Mouse (Mus musculus) megakaryocyte, embryonic 14.5 days (primary cell): ENCODE measurements around the gene Bcl2l13. TPM values are rescaled to one million over a fixed set of nuclear protein-coding genes. Genes with fewer than 3 reads are reported as not detected.

Source experiments
- H3K27me3 ChIP-seq: replicated peaks from 2 replicates; pipeline ENCODE3; 2012; ENCODE audit warnings: inconsistent platforms
- H3K36me3 ChIP-seq: replicated peaks from 2 replicates; pipeline ENCODE3; 2012; ENCODE audit warnings: low read length, inconsistent platforms, mixed read lengths
- H3K4me1 ChIP-seq: 2 replicates; pipeline ENCODE4 v1.6.1; 2012; ENCODE audit warnings: inconsistent platforms
- H3K4me3 ChIP-seq: replicated peaks from 2 replicates; pipeline ENCODE3; 2012; ENCODE audit warnings: moderate library complexity, mild to moderate bottlenecking, inconsistent platforms
- H3K9me3 ChIP-seq: 2 replicates; pipeline ENCODE4 v1.6.1; 2012; ENCODE audit warnings: inconsistent platforms
- FLI1 ChIP-seq: IDR thresholded peaks from 2 replicates; pipeline ENCODE4 v1.6.1; 2012; ENCODE audit warnings: low read length, inconsistent platforms, mixed read lengths
- GATA1 ChIP-seq: IDR thresholded peaks from 3 replicates; pipeline ENCODE4 v1.6.1; 2012; ENCODE audit warnings: mixed read lengths, low read length, inconsistent platforms, borderline replicate concordance
- polyA plus RNA-seq: library from polyadenylated mRNA; stranded (reverse); fragments of >175 nt; gene quantifications from 2 replicates; pipeline ENCODE4 v1.2.3, GENCODE M21; 2012; ENCODE audit warnings: low replicate concordance; ENCODE audit not compliant: insufficient read depth

Gene Bcl2l13
- polyA plus RNA-seq, 1 experiment, result 34.6 TPM

DNA sequence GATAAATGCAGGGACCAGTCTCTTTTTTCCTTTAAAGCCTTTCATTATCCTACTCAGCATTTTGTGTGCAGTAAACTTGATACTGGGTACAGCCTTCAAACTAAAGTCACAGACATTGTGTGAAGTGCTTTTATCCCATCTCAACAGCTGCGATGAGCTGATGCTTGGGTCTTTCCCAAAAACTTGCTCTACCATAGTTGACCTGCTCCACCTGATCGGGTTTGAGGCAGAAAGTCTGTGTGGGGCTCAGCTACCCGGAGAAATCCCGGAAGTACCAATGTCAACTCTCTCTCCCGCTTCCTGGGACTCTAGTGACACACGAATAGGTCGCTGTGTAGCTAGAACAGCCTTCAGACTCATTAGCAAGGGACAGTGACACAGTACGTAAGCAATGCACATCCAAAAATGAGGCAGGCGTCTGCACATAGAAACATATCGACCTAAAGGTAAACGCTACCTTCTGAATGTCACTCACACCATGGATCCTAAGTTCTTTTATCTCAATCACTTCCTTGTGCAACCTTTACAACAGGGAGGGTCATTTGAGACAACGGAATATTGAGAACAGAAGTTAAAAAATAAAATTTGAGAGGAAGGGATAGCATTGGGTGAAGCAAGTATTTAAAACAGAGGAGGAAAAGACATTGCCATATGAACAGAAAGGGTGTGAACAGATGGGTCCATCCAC lies 102.9 kb downstream of the Bcl2l13 start:
- Histone ChIP-seq H3K36me3 (peaks cover 87% of the 10 kb centered on the region), H3K9me3 (no peaks in the 10 kb centered on the region), H3K4me1 (peaks cover 35% of the 10 kb centered on the region), H3K4me3 (no peak overlapping the region), H3K27me3 (peaks cover 63% of the 10 kb centered on the region)
- no peak for TF ChIP-seq GATA1
- TF ChIP-seq FLI1, result no peak

DNA sequence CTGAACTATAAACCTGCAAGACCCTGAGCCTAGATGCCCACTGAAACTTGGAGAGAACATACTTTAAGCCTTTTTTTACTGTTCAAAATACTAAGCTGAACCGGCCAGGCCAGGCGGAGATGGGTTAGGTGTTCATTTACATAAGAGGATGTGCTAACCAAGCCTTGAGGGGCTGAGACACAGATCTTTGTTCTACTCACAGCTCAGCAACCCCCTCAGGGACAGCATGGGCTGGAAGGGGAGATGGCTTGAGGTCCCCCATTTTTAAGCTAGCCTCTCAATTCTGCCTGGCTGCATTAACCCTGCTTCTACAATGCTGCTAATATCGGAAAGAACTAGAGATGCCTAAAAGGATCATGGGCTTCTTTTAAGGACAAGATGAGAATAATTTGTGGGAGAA lies 103.8 kb downstream of the Bcl2l13 start:
- Histone ChIP-seq H3K4me1 (peaks cover 34% of the 10 kb centered on the region), H3K36me3 (peaks cover 85% of the 10 kb centered on the region), H3K9me3 (no peaks in the 10 kb centered on the region), H3K4me3 (no peak overlapping the region), H3K27me3 (peaks cover 59% of the 10 kb centered on the region)
- TF ChIP-seq FLI1 (no peak), GATA1 (no peak)

DNA sequence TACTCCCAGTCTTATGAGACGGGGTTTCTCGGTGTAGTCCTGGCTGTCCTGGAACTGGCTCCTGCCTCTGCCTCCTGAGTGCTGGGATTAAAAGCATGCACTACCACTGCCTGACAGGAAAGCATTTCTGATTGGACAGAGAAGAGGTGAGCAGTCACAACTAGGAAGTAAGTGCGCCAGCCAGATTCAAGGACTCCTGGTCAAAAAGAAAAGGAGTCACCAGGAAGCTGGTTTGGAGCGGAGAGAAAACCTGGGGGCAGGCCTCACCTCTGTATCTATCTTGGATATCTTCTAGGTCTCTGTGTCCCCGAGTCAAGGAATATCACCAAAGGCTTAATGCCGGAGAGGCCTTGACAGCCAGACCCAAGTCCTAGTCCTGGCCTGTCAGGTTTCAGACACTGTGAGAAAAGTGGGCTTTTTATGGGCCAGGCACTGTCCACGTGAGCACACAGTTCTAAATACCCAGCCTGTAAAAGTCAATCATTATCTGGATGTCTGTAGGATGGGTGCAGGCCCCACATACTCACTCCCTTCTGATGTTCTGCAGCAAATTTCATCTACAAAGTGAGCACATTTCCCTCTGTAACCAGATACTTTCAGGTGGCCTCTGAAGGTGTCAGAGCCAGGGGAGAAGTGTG lies 104.6 kb downstream of the Bcl2l13 start:
- Histone ChIP-seq H3K27me3 (peaks cover 58% of the 10 kb centered on the region), H3K4me3 (no peak overlapping the region), H3K9me3 (no peaks in the 10 kb centered on the region), H3K4me1 (peaks cover 26% of the 10 kb centered on the region), H3K36me3 (peaks cover 85% of the 10 kb centered on the region)
- no peak for TF ChIP-seq FLI1
- no peak for TF ChIP-seq GATA1

DNA sequence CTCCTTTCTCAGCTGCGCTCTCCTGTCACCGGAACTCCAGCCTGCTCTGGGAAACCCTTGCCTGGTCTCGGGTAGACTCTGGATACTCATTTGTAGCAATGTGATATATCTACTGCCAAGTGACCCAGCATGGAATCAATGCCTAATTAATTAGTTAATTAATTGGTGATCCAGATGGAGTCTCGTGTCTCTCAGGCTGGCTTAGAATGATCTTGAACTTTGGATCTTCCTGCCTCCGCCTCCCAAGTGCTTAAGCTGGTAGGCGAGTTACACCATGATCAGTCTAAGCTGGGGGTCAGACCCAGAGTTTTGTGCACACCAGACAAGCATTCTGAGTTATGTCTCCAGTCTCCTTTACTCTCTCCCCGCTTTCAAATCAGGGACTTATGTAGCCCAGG lies 105.1 kb downstream of the Bcl2l13 start:
- Histone ChIP-seq H3K36me3 (peaks cover 85% of the 10 kb centered on the region), H3K9me3 (no peaks in the 10 kb centered on the region), H3K4me1 (peaks cover 21% of the 10 kb centered on the region), H3K4me3 (no peak overlapping the region), H3K27me3 (peaks cover 61% of the 10 kb centered on the region)
- TF ChIP-seq FLI1 (no peak), GATA1 (no peak)

DNA sequence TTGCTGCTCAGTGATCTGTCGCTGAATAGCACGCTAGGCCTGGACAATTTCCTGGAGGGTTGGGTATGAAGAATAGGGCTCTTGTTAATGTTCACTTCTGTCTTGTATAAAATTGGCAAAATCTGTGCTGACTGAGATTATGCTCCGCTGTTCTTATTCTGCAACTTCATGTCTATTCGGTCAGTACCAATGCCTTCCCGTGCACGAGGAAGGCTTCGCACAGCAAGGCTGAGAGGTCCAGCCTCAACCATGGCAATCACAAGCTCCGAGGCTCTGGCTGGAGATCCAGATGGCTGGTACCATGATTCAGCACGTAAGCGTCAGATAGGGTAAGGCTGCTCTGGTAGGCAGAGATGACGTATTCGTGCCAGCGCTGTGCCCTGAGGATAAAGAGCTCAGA lies 105.6 kb downstream of the Bcl2l13 start:
- no peak for TF ChIP-seq GATA1
- TF ChIP-seq FLI1, result no peak
- Histone ChIP-seq H3K9me3 (no peaks in the 10 kb centered on the region), H3K27me3 (peaks cover 63% of the 10 kb centered on the region), H3K36me3 (peaks cover 85% of the 10 kb centered on the region), H3K4me1 (peaks cover 16% of the 10 kb centered on the region), H3K4me3 (no peak overlapping the region)

Other genes with a start within 250 kb of the Bcl2l13 start
- gene Cecr2, start 169.8 kb upstream of the Bcl2l13 start, polyA plus RNA-seq, result not detected in 2 replicates
- not detected in 2 replicates for gene Slc25a18, start 62.6 kb upstream of the Bcl2l13 start, polyA plus RNA-seq
- 30.4 and 97.6 TPM in 2 replicates for gene Atp6v1e1, start 13.4 kb upstream of the Bcl2l13 start, polyA plus RNA-seq
- 12.3 and 13.6 TPM in 2 replicates for gene Bid, start 80.6 kb downstream of the Bcl2l13 start, polyA plus RNA-seq